ENCODE assay signal across 10 mouse cellular contexts in genomic region chr6:146660591-146660990, GRCm38 (mm10). TPM values are rescaled to one million over a fixed set of nuclear protein-coding genes. Genes with fewer than 3 reads are reported as not detected.
DNase-seq lines count a peak whose midpoint lies in the region; ATAC-seq and TF ChIP-seq lines count a peak whose summit lies in the region.
"Had no signal": no experiment of that assay in that cellular context is flagged by ENCODE, and none has a peak within 500 bp of the region (broad histone marks: within the 10 kb centered on the region; RNA-seq: fewer than 3 reads in every experiment).

No protein-coding gene starts in this region.

- H3K9ac ChIP-seq in forebrain, embryonic 14.5 days (ENCODE audit: low read length): no peak overlapping the region
- no peak overlapping the region for H3K9ac ChIP-seq in forebrain, embryonic 11.5 days (ENCODE audit: low read length)
- H3K9ac ChIP-seq in liver, adult 2 months (ENCODE audit: low read depth, low read length): no peak overlapping the region
- H3K9ac ChIP-seq in liver, embryonic 12.5 days: no peak overlapping the region
- H3K9ac ChIP-seq: midbrain, embryonic 13.5 days had no signal

- 0 out of 2 replicates have a peak, but pooled peaks have one; percentile 7 for TF ChIP-seq CTCF in liver, adult 2 months (IDR thresholded peaks at IDR 0.05; ENCODE audit: low read depth, low read length)

- H3K4me1 ChIP-seq in forebrain, embryonic 14.5 days (ENCODE audit: control insufficient read depth, insufficient read depth, low read length): no peaks in the 10 kb centered on the region
- H3K4me1 ChIP-seq in forebrain, embryonic 11.5 days (replicated peaks; ENCODE audit: control insufficient read depth, insufficient read depth, low read length): no peaks in the 10 kb centered on the region
- peaks cover 5% of the 10 kb centered on the region for H3K4me1 ChIP-seq in liver, adult 2 months (ENCODE audit: control insufficient read depth, insufficient read depth, low read length)
- H3K4me1 ChIP-seq in liver, embryonic 12.5 days: no peaks in the 10 kb centered on the region
- H3K4me1 ChIP-seq: midbrain, embryonic 13.5 days had no signal

- WGBS in forebrain, embryonic 14.5 days: 76% methylated on average over 2 of the region's 2 CpGs
- 80% methylated on average over 2 of the region's 2 CpGs for WGBS in forebrain, embryonic 11.5 days
- 72% methylated on average over 2 of the region's 2 CpGs for WGBS in liver, adult 2 months
- 51% methylated on average over 2 of the region's 2 CpGs for WGBS in liver, embryonic 12.5 days (ENCODE audit: insufficient replicate concordance)

- no peak overlapping the region for H3K27ac ChIP-seq in forebrain, embryonic 14.5 days (ENCODE audit: low read depth, low read length)
- no peak overlapping the region for H3K27ac ChIP-seq in forebrain, embryonic 11.5 days (ENCODE audit: low read depth, low read length)
- no peak overlapping the region for H3K27ac ChIP-seq in liver, adult 2 months (replicated peaks; ENCODE audit: insufficient read depth, low read depth, low read length)
- H3K27ac ChIP-seq in liver, embryonic 12.5 days: no peak overlapping the region
- H3K27ac ChIP-seq: midbrain, embryonic 13.5 days had no signal

- no peaks in the 10 kb centered on the region for H3K36me3 ChIP-seq in forebrain, embryonic 14.5 days (ENCODE audit: control insufficient read depth, insufficient read depth, low read length)
- H3K36me3 ChIP-seq in forebrain, embryonic 11.5 days (ENCODE audit: control insufficient read depth, insufficient read depth, low read length): no peaks in the 10 kb centered on the region
- H3K36me3 ChIP-seq in liver, adult 2 months (ENCODE audit: control insufficient read depth, insufficient read depth, low read length): no peaks in the 10 kb centered on the region
- no peaks in the 10 kb centered on the region for H3K36me3 ChIP-seq in liver, embryonic 12.5 days
- H3K36me3 ChIP-seq: midbrain, embryonic 13.5 days had no signal

- H3K27me3 ChIP-seq in forebrain, embryonic 14.5 days (replicated peaks; ENCODE audit: control insufficient read depth, insufficient read depth, low read length): no peaks in the 10 kb centered on the region
- no peaks in the 10 kb centered on the region for H3K27me3 ChIP-seq in forebrain, embryonic 11.5 days (ENCODE audit: control insufficient read depth, insufficient read depth, low read length)
- H3K27me3 ChIP-seq in liver, adult 2 months (ENCODE audit: control insufficient read depth, insufficient read depth, low read length): no peaks in the 10 kb centered on the region
- H3K27me3 ChIP-seq in liver, embryonic 12.5 days (replicated peaks): no peaks in the 10 kb centered on the region
- H3K27me3 ChIP-seq: midbrain, embryonic 13.5 days had no signal

- intact Hi-C loops in heart, postnatal 10 days (cut with DNase I): loop anchor here (1.0 to 5.0 kb wide), 2 partner anchors 67 to 102 kb away; no protein-coding TSS in a partner anchor

- H3K9me3 ChIP-seq in forebrain, embryonic 14.5 days (replicated peaks; ENCODE audit: control insufficient read depth, low read length): no peaks in the 10 kb centered on the region
- no peaks in the 10 kb centered on the region for H3K9me3 ChIP-seq in forebrain, embryonic 11.5 days (ENCODE audit: control insufficient read depth, low read length)
- H3K9me3 ChIP-seq in liver, embryonic 12.5 days (replicated peaks): no peaks in the 10 kb centered on the region
- H3K9me3 ChIP-seq: midbrain, embryonic 13.5 days had no signal

- peak; percentile 12 for DNase-seq in forebrain, embryonic 14.5 days (ENCODE audit: low spot score)
- DNase-seq in forebrain, embryonic 11.5 days (ENCODE audit: low spot score): no peak
- no peak for DNase-seq in liver, adult 2 months (ENCODE audit: extremely low read depth, low read depth, low spot score)
- peak; percentile 57 for DNase-seq in adipocyte (ENCODE audit: low spot score)
- DNase-seq in heart, postnatal 10 days: peak; percentile 46 to 56
- DNase-seq in right cerebral cortex, postnatal 14 days: no peak
- no peak for DNase-seq in urinary bladder, postnatal 36 days (ENCODE audit: low spot score in 2 of 2)
- DNase-seq: gastrocnemius, postnatal 36 days had no signal

- no peak for ATAC-seq in forebrain, embryonic 14.5 days
- no peak for ATAC-seq in forebrain, embryonic 11.5 days (replicated peaks; ENCODE audit: low FRiP score)
- ATAC-seq in liver, embryonic 12.5 days: no peak
- ATAC-seq: midbrain, embryonic 13.5 days had no signal

- H3K4me2 ChIP-seq in forebrain, embryonic 14.5 days (ENCODE audit: low read length): no peak overlapping the region
- no peak overlapping the region for H3K4me2 ChIP-seq in forebrain, embryonic 11.5 days (ENCODE audit: low read depth, low read length, severe bottlenecking)
- no peak overlapping the region for H3K4me2 ChIP-seq in liver, embryonic 12.5 days
- H3K4me2 ChIP-seq: midbrain, embryonic 13.5 days had no signal

- H3K79me2 ChIP-seq in liver, adult 2 months (ENCODE audit: control insufficient read depth, insufficient read depth, low read length): no peaks in the 10 kb centered on the region

- TF ChIP-seq POLR2A in liver, adult 2 months (IDR thresholded peaks at IDR 0.05; ENCODE audit: extremely low read depth, insufficient read depth, low read length): no peak

- H3K4me3 ChIP-seq in forebrain, embryonic 14.5 days (ENCODE audit: low read depth, low read length): no peak overlapping the region
- H3K4me3 ChIP-seq in forebrain, embryonic 11.5 days (ENCODE audit: low read depth, low read length): no peak overlapping the region
- no peak overlapping the region for H3K4me3 ChIP-seq in liver, adult 2 months (ENCODE audit: insufficient read depth, low read depth, low read length)
- no peak overlapping the region for H3K4me3 ChIP-seq in liver, embryonic 12.5 days
- H3K4me3 ChIP-seq: midbrain, embryonic 13.5 days had no signal

RNA-seq across cellular contexts. Expression of gene Tm7sf3, which starts 18.0 kb away (rescaled TPM):
- polyA plus RNA-seq in forebrain, embryonic 14.5 days (2014; fragmentation: Nextera tagmentation; extraction: Ambion mirVana): 29.5 and 31.1 TPM in 2 replicates
- 25.4 and 26.5 TPM in 2 replicates for polyA plus RNA-seq in forebrain, embryonic 11.5 days (2014; fragmentation: Nextera tagmentation; extraction: Ambion mirVana)
- 48.5 and 54.2 TPM in 2 replicates for total RNA-seq in liver, adult 2 months (2014; rRNA removed)
- polyA plus RNA-seq in liver, adult 2 months (2012; rRNA removed): 21.8 and 26.2 TPM in 2 replicates
- 40.5 TPM in 2 replicates for polyA plus RNA-seq in liver, embryonic 12.5 days (2016; fragmentation: Nextera tagmentation; extraction: Ambion mirVana)
- total RNA-seq in heart, postnatal 10 days (2021): 10 to 100 TPM; 23.4 to 27.1 TPM

RNA-seq across cellular contexts. Expression of gene Med21, which starts 18.2 kb away (rescaled TPM):
- 117 and 122 TPM in 2 replicates for polyA plus RNA-seq in forebrain, embryonic 14.5 days (2014; fragmentation: Nextera tagmentation; extraction: Ambion mirVana)
- 120 and 132 TPM in 2 replicates for polyA plus RNA-seq in forebrain, embryonic 11.5 days (2014; fragmentation: Nextera tagmentation; extraction: Ambion mirVana)
- total RNA-seq in liver, adult 2 months (2014; rRNA removed): 42.9 and 56.4 TPM in 2 replicates
- 20.9 and 35.0 TPM in 2 replicates for polyA plus RNA-seq in liver, adult 2 months (2012; rRNA removed)
- polyA plus RNA-seq in liver, embryonic 12.5 days (2016; fragmentation: Nextera tagmentation; extraction: Ambion mirVana): 72.8 and 77.8 TPM in 2 replicates
- 10 to 100 TPM; 53.8 to 59.7 TPM for total RNA-seq in heart, postnatal 10 days (2021)

Comparison
In these comparisons a context has a peak if more than half of its experiments do, and no peak if none do; other contexts are left out.
1. DNase-seq: peak in forebrain, embryonic 14.5 days (single experiment), adipocyte (single experiment) and heart, postnatal 10 days (2 of 2); none in forebrain, embryonic 11.5 days (single experiment), liver, adult 2 months (single experiment), right cerebral cortex, postnatal 14 days (single experiment) and urinary bladder, postnatal 36 days (0 of 2).